Mouse (Mus musculus) hindbrain, embryonic 14.5 days (tissue): ENCODE results near the gene Ubl7. TPM values are rescaled to one million over a fixed set of nuclear protein-coding genes. Genes with fewer than 3 reads are reported as not detected.
A peak's percentile ranks its signal among the peaks of the same experiment; 100 is the strongest.

Experiments used
- ATAC-seq: fragments of 200-750 bp; cut with Nextera tagmentation; 2 replicates; pipeline ENCODE4 v1.8.0; 2017; ENCODE audit warnings: moderate number of reproducible peaks, mild to moderate bottlenecking, moderate TSS enrichment, moderate library complexity; ENCODE audit not compliant: low FRiP score
- DNase-seq: peaks from one replicate; pipeline ENCODE4 v3.0.0-alpha.2; 2015; ENCODE audit warnings: low spot score
- H3K27ac ChIP-seq: fragments of 300-500 bp; sonication (generic); 2 replicates; pipeline ENCODE4 v1.5.1; 2014; ENCODE audit warnings: mild to moderate bottlenecking, moderate library complexity
- H3K27me3 ChIP-seq: fragments of 300-500 bp; sonication (generic); 2 replicates; pipeline ENCODE4 v1.6.1; 2014; ENCODE audit warnings: mild to moderate bottlenecking, low read length, mixed read lengths; ENCODE audit not compliant: control insufficient read depth, insufficient read depth
- H3K36me3 ChIP-seq: fragments of 300-500 bp; sonication (generic); replicated peaks from 2 replicates; pipeline ENCODE4 v1.6.1; 2014; ENCODE audit not compliant: control insufficient read depth, insufficient read depth
- H3K4me1 ChIP-seq: fragments of 300-500 bp; sonication (generic); replicated peaks from 2 replicates; pipeline ENCODE4 v1.6.1; 2014; ENCODE audit warnings: antibody characterized with exemption, low read length, mixed read lengths; ENCODE audit not compliant: control insufficient read depth, insufficient read depth
- H3K4me2 ChIP-seq: fragments of 300-500 bp; sonication (generic); replicated peaks from 2 replicates; pipeline ENCODE4 v1.6.1; 2014; ENCODE audit warnings: mild to moderate bottlenecking, moderate library complexity
- H3K4me3 ChIP-seq: fragments of 300-500 bp; sonication (generic); replicated peaks from 2 replicates; pipeline ENCODE4 v1.5.1; 2014; ENCODE audit warnings: mild to moderate bottlenecking, low read length
- H3K9ac ChIP-seq: fragments of 300-500 bp; sonication (generic); 2 replicates; pipeline ENCODE4 v1.6.1; 2014
- H3K9me3 ChIP-seq: fragments of 300-500 bp; sonication (generic); 2 replicates; pipeline ENCODE4 v1.6.1; 2016; ENCODE audit warnings: low read length; ENCODE audit not compliant: control insufficient read depth
- WGBS: fragments of 180-500 bp; shearing (Covaris S2); extraction: QIAGEN DNeasy Blood & Tissue Kit; methylation state at CpG from one replicate; pipeline ENCODE4 v1.1.7; 2014; 5-methylcytosine and 5-hydroxymethylcytosine counted together
- polyA plus RNA-seq: library from polyadenylated mRNA; unstranded; fragments of >200 nt; fragmentation: Nextera tagmentation; extraction: Ambion mirVana; gene quantifications from 2 replicates; pipeline ENCODE4 v1.2.1, GENCODE M21; 2014

Gene Ubl7
- polyA plus RNA-seq, 1 experiment from 2014 or later, result 151 TPM

DNA sequence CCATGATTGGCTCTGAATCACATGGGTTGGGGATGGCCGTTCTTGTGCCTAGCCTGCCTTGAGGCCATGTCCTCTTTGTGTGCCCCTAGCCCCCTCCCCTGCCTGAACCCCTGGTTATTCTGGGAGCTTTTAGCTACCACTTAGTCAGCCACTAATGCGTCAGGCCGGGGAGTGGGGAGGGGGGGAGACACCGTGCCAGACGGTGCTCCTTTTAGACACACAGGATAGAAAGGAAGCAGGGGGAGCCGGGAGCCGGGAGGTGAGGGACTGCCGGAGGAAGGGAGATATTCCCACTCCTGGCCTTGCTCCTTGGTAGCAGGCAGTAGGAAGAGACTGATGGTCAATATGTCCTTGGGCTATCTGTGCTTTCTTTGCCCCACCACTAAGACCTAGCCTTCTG, 39.1 kb downstream of the Ubl7 start:
- H3K36me3 ChIP-seq, result peaks cover 5% of the 10 kb centered on the region; the same call in 1 of the 2 replicates
- no peak overlapping the region for H3K27ac ChIP-seq
- no peak overlapping the region for H3K4me3 ChIP-seq
- no peak overlapping the region for H3K4me2 ChIP-seq
- H3K27me3 ChIP-seq, result no peaks in the 10 kb centered on the region
- DNase-seq (no peak), ATAC-seq (no peak)
- no peaks in the 10 kb centered on the region for H3K9me3 ChIP-seq
- H3K4me1 ChIP-seq, result peaks cover 25% of the 10 kb centered on the region
- 45% methylated on average over 8 of the region's 8 CpGs for WGBS
- no peak overlapping the region for H3K9ac ChIP-seq

DNA sequence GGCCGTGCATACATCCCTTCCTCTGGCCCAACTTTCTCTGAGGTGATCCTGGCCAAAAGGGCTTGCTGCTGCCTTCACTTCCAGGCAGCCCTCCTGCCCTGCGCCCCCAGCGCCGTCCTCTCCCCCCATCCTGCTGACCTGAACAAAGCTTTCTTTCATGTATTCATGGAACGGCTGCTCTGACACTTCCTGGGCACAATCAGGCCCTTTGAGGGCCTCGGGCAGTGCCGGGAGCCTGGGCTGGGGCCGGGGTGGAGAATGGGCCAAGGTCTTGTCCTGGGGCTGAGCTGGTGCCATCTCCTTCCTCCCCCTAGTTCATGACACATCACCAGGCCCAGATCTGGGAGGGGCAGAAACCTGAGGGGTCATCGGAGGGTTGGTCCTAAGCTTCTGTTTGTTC, 39.7 kb downstream of the Ubl7 start:
- H3K4me3 ChIP-seq, result no peak overlapping the region
- H3K36me3 ChIP-seq, result peaks cover 11% of the 10 kb centered on the region
- H3K27ac ChIP-seq, result no peak overlapping the region
- WGBS, result 36% methylated on average over 9 of the region's 9 CpGs
- ATAC-seq (no peak), DNase-seq (no peak)
- no peak overlapping the region for H3K4me2 ChIP-seq
- H3K9me3 ChIP-seq, result no peaks in the 10 kb centered on the region
- peaks cover 25% of the 10 kb centered on the region for H3K4me1 ChIP-seq
- H3K27me3 ChIP-seq, result no peaks in the 10 kb centered on the region
- 0 out of 2 replicates have a peak overlapping the region, but pooled peaks have one; percentile 16 for H3K9ac ChIP-seq

DNA sequence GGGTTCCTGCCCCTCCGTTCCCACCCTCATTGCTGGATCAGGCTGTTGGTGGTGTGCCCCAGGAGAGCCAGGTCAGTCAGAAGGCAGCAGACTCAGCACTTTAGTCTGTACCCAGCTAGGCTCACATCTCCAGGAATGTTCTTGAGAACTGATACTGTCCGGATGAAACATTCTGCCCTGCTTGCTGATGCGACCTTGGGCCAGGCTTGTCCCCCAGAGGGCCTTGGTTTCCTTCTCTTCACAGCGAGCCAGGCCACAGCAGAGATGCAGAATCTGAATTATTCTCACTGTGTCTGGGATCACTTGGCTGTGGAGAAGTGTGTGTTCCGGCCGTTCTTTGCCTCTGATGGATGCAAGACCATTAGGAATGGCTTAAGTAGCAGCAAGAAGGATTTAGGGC, 41.2 kb downstream of the Ubl7 start:
- Histone ChIP-seq H3K4me1 (peaks cover 18% of the 10 kb centered on the region), H3K36me3 (peaks cover 26% of the 10 kb centered on the region), H3K9me3 (no peaks in the 10 kb centered on the region), H3K9ac (no peak overlapping the region), H3K27ac (no peak overlapping the region), H3K4me3 (no peak overlapping the region), H3K27me3 (no peaks in the 10 kb centered on the region), H3K4me2 (no peak overlapping the region)
- no peak for DNase-seq
- 61% methylated on average over 6 of the region's 6 CpGs for WGBS
- no peak for ATAC-seq

DNA sequence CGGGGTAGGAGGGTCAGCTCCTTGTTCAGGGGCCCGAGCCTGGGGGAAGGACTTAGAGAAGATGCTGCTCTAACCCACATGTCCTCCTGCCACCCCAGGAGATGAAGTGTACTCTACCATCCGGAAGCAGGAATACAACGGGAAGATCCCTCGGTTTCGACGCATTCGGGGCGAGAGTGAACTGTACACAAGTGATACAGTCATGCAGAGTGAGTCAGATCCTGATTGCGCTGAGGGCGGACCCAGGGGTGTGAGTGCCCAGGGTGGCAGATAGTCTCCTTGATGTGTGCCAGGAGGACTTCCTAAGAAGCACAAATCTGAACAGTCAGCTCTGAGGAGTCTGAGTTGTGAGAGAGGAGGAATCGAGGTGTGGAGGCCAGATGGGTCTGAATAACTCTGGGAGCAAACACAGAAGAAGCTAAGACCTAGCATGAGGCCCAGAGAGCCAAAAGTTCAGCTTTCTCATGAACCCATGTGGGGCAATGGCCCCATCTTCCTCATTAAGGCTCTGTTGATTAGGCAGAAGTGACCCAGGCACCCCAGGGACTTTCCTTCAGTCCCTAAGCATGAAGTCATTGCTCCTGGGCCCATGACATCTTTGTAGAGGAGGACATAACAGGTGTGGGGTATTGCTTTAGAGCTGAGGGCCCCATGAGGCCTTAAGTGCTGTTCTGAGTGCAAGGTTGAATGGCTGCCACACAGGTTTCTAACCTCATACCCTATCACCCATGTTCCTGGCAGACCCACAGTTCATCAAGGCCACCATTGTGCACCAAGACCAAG, 44.4 kb downstream of the Ubl7 start:
- no peak overlapping the region for H3K4me3 ChIP-seq
- DNase-seq (no peak), ATAC-seq (no peak)
- no peak overlapping the region for H3K9ac ChIP-seq
- H3K9me3 ChIP-seq, result no peaks in the 10 kb centered on the region
- no peak overlapping the region for H3K4me2 ChIP-seq
- 90% methylated on average over 12 of the region's 12 CpGs for WGBS
- peaks cover 57% of the 10 kb centered on the region for H3K36me3 ChIP-seq
- peaks cover 8% of the 10 kb centered on the region for H3K4me1 ChIP-seq
- no peaks in the 10 kb centered on the region for H3K27me3 ChIP-seq
- no peak overlapping the region for H3K27ac ChIP-seq

DNA sequence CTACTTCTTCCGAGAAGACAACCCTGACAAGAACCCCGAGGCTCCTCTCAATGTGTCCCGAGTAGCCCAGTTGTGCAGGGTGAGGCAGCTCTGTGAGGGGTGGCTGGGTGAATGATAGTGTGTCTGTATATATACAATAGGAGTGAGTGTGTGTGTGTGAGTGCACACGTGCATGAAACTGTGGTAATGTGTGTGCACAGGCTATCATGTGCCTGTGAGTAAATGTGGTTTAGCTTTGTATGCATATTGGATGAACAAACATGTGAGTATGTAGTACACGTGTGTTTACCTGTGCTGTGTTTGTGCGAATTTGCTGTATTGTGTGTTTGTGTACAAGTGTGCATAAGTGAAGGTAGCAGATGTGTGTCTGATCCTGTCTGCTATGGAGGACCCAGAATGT, 45.0 kb downstream of the Ubl7 start:
- ATAC-seq, result no peak
- H3K36me3 ChIP-seq, result peaks cover 63% of the 10 kb centered on the region
- H3K9me3 ChIP-seq, result no peaks in the 10 kb centered on the region
- peaks cover 3% of the 10 kb centered on the region; the same call in 1 of the 2 replicates for H3K4me1 ChIP-seq
- no peak overlapping the region for H3K9ac ChIP-seq
- no peak for DNase-seq
- no peaks in the 10 kb centered on the region for H3K27me3 ChIP-seq
- no peak overlapping the region for H3K4me3 ChIP-seq
- H3K4me2 ChIP-seq, result no peak overlapping the region
- H3K27ac ChIP-seq, result no peak overlapping the region
- 86% methylated on average over 6 of the region's 6 CpGs for WGBS

DNA sequence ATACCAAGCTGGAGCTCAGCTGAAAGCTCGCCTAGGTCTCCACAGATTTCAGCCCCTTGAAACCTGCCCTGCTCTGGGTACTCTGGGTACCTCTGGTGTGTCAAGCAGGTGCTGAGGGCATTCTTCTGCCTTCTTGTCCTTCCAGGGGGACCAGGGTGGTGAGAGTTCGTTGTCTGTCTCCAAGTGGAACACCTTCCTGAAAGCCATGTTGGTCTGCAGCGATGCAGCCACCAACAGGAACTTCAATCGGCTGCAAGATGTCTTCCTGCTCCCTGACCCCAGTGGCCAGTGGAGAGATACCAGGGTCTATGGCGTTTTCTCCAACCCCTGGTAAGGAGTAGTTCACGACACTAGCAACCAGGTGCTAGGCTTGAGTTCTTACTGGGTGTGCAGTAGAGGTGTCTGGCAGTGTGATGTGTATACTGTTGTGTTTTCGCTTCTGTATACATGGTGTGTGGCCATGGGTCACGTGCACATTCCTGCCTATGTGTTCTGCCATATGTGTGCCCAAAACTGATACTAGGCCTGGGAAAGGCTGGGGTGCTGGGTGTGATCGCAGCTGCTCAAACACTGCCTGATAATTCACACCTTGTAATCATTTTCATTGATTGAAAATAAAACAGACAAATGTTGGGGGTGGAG, 45.5 kb downstream of the Ubl7 start:
- Histone ChIP-seq H3K27me3 (no peaks in the 10 kb centered on the region), H3K9ac (no peak overlapping the region), H3K36me3 (peaks cover 68% of the 10 kb centered on the region), H3K4me3 (no peak overlapping the region), H3K4me1 (no peaks in the 10 kb centered on the region; the same call in 1 of the 2 replicates), H3K4me2 (no peak overlapping the region), H3K27ac (no peak overlapping the region), H3K9me3 (no peaks in the 10 kb centered on the region)
- WGBS, result 88% methylated on average over 9 of the region's 9 CpGs
- no peak for DNase-seq
- ATAC-seq, result no peak

DNA sequence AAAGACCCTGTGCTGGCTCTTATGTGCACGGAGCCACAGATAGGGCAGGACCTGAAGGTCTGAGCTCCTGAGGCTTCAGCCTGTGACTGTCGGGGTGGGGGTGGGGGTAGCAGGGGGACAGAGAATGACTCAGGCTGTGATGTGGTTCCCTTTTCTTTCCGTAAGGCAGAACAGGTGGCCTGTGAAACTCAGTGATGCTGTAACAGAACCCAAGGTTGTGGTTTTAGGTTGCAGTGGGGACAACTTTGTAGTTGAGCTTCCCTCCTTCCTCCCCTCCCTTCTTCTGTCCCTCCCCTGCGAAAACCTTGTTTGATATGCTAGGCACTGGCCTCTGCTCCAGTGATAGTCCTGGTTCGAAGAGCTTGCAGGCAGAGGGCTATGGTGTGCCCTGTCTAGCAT, 46.1 kb downstream of the Ubl7 start:
- 90% methylated on average over 5 of the region's 5 CpGs for WGBS
- H3K9me3 ChIP-seq, result no peaks in the 10 kb centered on the region
- no peak overlapping the region for H3K27ac ChIP-seq
- DNase-seq, result no peak
- no peak overlapping the region for H3K4me2 ChIP-seq
- H3K4me3 ChIP-seq, result no peak overlapping the region
- H3K27me3 ChIP-seq, result no peaks in the 10 kb centered on the region
- peaks cover 73% of the 10 kb centered on the region for H3K36me3 ChIP-seq
- no peak overlapping the region for H3K9ac ChIP-seq
- no peak for ATAC-seq
- no peaks in the 10 kb centered on the region; the same call in 1 of the 2 replicates for H3K4me1 ChIP-seq

DNA sequence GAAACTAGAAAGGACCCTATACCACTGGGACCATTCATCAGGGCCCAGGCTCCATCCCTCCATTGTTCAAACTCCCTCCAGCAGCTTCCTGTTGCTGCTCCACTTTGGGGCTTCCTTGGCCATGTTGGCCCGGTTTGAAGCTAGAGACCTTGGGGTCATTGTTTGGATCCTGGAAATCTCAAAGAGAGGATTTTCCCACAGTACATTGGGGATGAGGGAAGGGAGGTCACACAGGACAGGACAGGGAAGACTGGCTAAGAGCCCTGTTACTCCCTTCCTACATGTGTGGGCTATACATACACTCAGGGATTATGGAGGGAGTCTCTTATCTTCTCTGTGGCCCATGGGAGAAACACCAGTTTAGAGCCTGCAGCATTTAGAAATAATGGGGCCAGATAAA, 47.8 kb downstream of the Ubl7 start:
- DNase-seq (no peak), ATAC-seq (no peak)
- peaks cover 75% of the 10 kb centered on the region for H3K36me3 ChIP-seq
- H3K27me3 ChIP-seq, result no peaks in the 10 kb centered on the region
- 72% methylated on average over 1 of the region's 1 CpGs for WGBS
- H3K27ac ChIP-seq, result no peak overlapping the region
- H3K4me2 ChIP-seq, result no peak overlapping the region
- H3K9me3 ChIP-seq, result no peaks in the 10 kb centered on the region
- no peak overlapping the region for H3K4me3 ChIP-seq
- H3K4me1 ChIP-seq, result no peaks in the 10 kb centered on the region
- H3K9ac ChIP-seq, result no peak overlapping the region

DNA sequence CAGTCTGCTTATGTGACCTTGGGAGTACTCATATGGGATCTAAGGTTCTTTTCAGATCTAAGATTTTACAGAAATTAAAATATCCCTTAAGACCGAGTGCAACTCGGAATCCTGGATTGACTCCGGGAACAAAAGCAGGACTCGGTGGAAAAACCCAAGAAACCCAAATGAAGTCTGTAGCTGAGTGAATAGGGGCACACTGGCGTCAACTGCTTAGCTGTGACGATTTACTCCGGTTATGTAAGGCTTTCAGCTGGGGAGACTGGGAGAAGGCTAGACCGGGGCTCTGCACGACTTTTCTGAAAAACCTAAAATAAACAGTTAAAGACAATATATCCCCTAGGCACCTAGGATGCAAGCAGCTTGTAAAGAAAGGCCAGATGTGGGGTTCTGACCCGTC, 48.6 kb downstream of the Ubl7 start:
- 83% methylated on average over 10 of the region's 10 CpGs for WGBS
- no peak overlapping the region for H3K4me3 ChIP-seq

More for the DNA sequence above, 48.6 kb downstream of the Ubl7 start:
- no peak overlapping the region for H3K27ac ChIP-seq
- no peaks in the 10 kb centered on the region for H3K9me3 ChIP-seq
- ATAC-seq (no peak), DNase-seq (no peak)
- H3K27me3 ChIP-seq, result no peaks in the 10 kb centered on the region
- no peak overlapping the region for H3K4me2 ChIP-seq
- H3K4me1 ChIP-seq, result no peaks in the 10 kb centered on the region
- no peak overlapping the region for H3K9ac ChIP-seq
- H3K36me3 ChIP-seq, result peaks cover 75% of the 10 kb centered on the region
